Mouse (Mus musculus): ENCODE data around the gene Wdsub1.

DNA sequence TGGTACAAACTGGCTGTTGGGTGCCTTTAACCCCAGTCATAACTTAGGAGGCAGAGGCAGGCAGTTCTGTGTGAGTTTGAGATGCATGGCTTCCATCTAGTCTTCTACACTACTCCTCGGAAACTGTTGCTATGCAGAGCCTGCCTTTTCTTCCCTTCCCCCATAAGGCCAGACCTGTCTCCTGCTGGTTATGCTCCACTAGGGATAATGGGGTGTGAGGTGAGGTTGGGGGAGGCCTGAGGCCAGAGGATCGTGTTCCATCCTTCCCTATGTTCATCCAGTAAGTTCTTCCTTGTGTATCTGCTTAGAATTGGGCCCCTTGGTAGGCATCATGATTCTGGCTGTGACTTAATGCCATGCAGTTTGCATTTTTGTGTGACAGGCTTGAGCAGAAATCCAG lies 76.8 kb downstream of the Wdsub1 start:
- TF ChIP-seq CTCF (IDR thresholded peaks at IDR 0.05; ENCODE audit: low read depth) (no peak), EP300 (IDR thresholded peaks at IDR 0.05; ENCODE audit: low read depth) (no peak)
